Mouse (Mus musculus) C2C12 (cell line): ENCODE results near the gene Phf10.
"Not testable (repeated sequence)": the region's sequence is repeated elsewhere in the genome, so short reads cannot be mapped to it uniquely, and the experiment has no call there.

Experiments
- CEBPB ChIP-seq: IDR thresholded peaks from one replicate; pipeline ENCODE4 v1.6.1; 2011; ENCODE audit warnings: low read depth, mild to moderate bottlenecking, control low read depth, moderate library complexity
- CTCF ChIP-seq: IDR thresholded peaks from one replicate; pipeline ENCODE4 v1.5.1; 2011; ENCODE audit not compliant: control insufficient read depth, insufficient read depth, insufficient read length
- MAX ChIP-seq: IDR thresholded peaks from one replicate; pipeline ENCODE4 v1.6.1; 2011; ENCODE audit warnings: mild to moderate bottlenecking, control low read depth
- MYOG ChIP-seq: IDR thresholded peaks from one replicate; pipeline ENCODE4 v1.6.1; 2011; ENCODE audit not compliant: control insufficient read depth, insufficient read length; ENCODE audit errors: extremely low read depth

GRCm38 (mm10) chr17:14977718-14978361 is 16.8 kb upstream of the Phf10 start:
- TF ChIP-seq CTCF, MAX, MYOG, CEBPB: not testable (repeated sequence)
